Mouse (Mus musculus): Measurements from ENCODE around the gene Npcd. TPM values are rescaled to one million over a fixed set of nuclear protein-coding genes. Genes with fewer than 3 reads are reported as not detected.
A peak's percentile ranks its signal among the peaks of the same experiment; 100 is the strongest.

Gene Npcd
- polyA plus RNA-seq, 1 experiment from 2014 or later: 0.64 TPM

DNA sequence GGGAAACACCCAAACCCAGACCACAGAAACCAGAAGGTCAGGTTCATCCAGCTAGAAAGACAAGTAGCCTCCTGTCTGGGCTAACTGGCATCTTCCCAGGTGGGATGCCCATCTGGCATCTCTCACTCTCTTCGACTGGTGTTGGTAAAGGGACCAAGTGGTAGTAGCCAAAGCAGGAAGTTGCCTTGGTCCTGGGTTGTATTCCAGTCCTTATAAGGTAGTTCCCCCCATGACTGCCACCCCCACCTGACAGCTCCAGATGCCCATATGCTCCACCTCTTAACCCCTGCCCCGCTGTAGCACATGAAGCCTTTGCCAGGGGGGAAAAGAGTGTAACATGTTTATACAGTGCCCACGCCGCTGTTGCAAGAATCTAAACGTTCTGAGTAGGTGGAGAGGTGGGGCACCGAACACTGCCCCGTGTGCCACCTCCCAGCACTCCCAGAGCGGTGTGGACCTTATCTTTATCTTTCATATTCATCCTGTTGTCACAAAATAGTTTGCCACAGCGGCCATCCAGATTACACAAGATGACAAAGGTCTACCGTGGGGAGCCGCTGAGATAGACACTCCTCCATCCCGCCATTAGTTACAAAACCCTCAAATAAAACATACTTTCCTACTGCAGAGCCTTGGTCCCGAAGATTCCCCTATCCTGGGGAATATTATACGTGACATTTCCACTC is 92.7 kb downstream of the Npcd start:
- 19% methylated on average over 14 of the region's 14 CpGs for WGBS (ENCODE audit: insufficient replicate concordance)
- no peaks in the 10 kb centered on the region for H3K9me3 ChIP-seq (replicated peaks; ENCODE audit: control insufficient read depth, low read length)
- H3K4me3 ChIP-seq (ENCODE audit: low read depth, low read length): peak overlapping the region; percentile 96
- H3K4me1 ChIP-seq (ENCODE audit: control insufficient read depth, insufficient read depth, low read length): peaks cover 19% of the 10 kb centered on the region
- H3K36me3 ChIP-seq (ENCODE audit: control insufficient read depth, insufficient read depth, low read length): peaks cover 26% of the 10 kb centered on the region
- H3K4me2 ChIP-seq: peak overlapping the region; percentile 86
- H3K27ac ChIP-seq (ENCODE audit: low read depth, low read length): peak overlapping the region; percentile 81
- H3K9ac ChIP-seq (ENCODE audit: low read depth, low read length): peak overlapping the region; percentile 92
- H3K27me3 ChIP-seq (ENCODE audit: control insufficient read depth, insufficient read depth, low read length): no peaks in the 10 kb centered on the region
- no peak for ATAC-seq (replicated peaks; ENCODE audit: insufficient number of reproducible peaks, low FRiP score, low TSS enrichment)

GRCm38 (mm10) chr15:79740739-79741138 is 93.3 kb downstream of the Npcd start:
- H3K4me1 ChIP-seq (ENCODE audit: control insufficient read depth, insufficient read depth, low read length): peaks cover 21% of the 10 kb centered on the region

More at GRCm38 (mm10) chr15:79740739-79741138, 93.3 kb downstream of the Npcd start:
- Histone ChIP-seq H3K27me3 (ENCODE audit: control insufficient read depth, insufficient read depth, low read length) (no peaks in the 10 kb centered on the region), H3K4me2 (peak overlapping the region; percentile 86), H3K9ac (ENCODE audit: low read depth, low read length) (peak overlapping the region; percentile 92), H3K36me3 (ENCODE audit: control insufficient read depth, insufficient read depth, low read length) (peaks cover 26% of the 10 kb centered on the region), H3K27ac (ENCODE audit: low read depth, low read length) (no peak overlapping the region), H3K9me3 (replicated peaks; ENCODE audit: control insufficient read depth, low read length) (no peaks in the 10 kb centered on the region), H3K4me3 (ENCODE audit: low read depth, low read length) (peak overlapping the region; percentile 96; the same call in 1 of the 2 replicates)
- 55% methylated on average over 3 of the region's 3 CpGs for WGBS (ENCODE audit: insufficient replicate concordance)
- ATAC-seq (replicated peaks; ENCODE audit: insufficient number of reproducible peaks, low FRiP score, low TSS enrichment): no peak

Other genes with a start within 250 kb of the Npcd start
- 1.4 and 1.5 TPM in 2 replicates for gene Dmc1, start 229.1 kb downstream of the Npcd start, polyA plus RNA-seq (2014; fragmentation: Nextera tagmentation; extraction: Ambion mirVana)
- gene Fam227a, start 175.3 kb downstream of the Npcd start, polyA plus RNA-seq (2014; fragmentation: Nextera tagmentation; extraction: Ambion mirVana): 0.87 and 1.7 TPM in 2 replicates
- gene Cby1, start 175.0 kb downstream of the Npcd start, polyA plus RNA-seq (2014; fragmentation: Nextera tagmentation; extraction: Ambion mirVana): 38.2 and 45.4 TPM in 2 replicates
- 260 and 273 TPM in 2 replicates for gene Tomm22, start 163.4 kb downstream of the Npcd start, polyA plus RNA-seq (2014; fragmentation: Nextera tagmentation; extraction: Ambion mirVana)
- gene Josd1, start 146.3 kb downstream of the Npcd start, polyA plus RNA-seq (2014; fragmentation: Nextera tagmentation; extraction: Ambion mirVana): 10.9 and 15.3 TPM in 2 replicates
- 22.7 and 26.3 TPM in 2 replicates for gene Gtpbp1, start 143.4 kb downstream of the Npcd start, polyA plus RNA-seq (2014; fragmentation: Nextera tagmentation; extraction: Ambion mirVana)
- gene Sun2, start 91.7 kb downstream of the Npcd start, polyA plus RNA-seq (2014; fragmentation: Nextera tagmentation; extraction: Ambion mirVana): 3.7 and 4.9 TPM in 2 replicates
- gene Dnal4, start 56.4 kb downstream of the Npcd start, polyA plus RNA-seq (2014; fragmentation: Nextera tagmentation; extraction: Ambion mirVana): 37.3 TPM in 2 replicates
- 0.58 and 0.83 TPM in 2 replicates for gene Nptxr, start 29.5 kb downstream of the Npcd start, polyA plus RNA-seq (2014; fragmentation: Nextera tagmentation; extraction: Ambion mirVana)
- 15.7 and 17.4 TPM in 2 replicates for gene Cbx6, start 451 bp upstream of the Npcd start, polyA plus RNA-seq (2014; fragmentation: Nextera tagmentation; extraction: Ambion mirVana)
- 9.5 and 12.0 TPM in 2 replicates for gene Apobec3, start 57.4 kb upstream of the Npcd start, polyA plus RNA-seq (2014; fragmentation: Nextera tagmentation; extraction: Ambion mirVana)
- gene Cbx7, start 136.9 kb upstream of the Npcd start, polyA plus RNA-seq (2014; fragmentation: Nextera tagmentation; extraction: Ambion mirVana): 0.72 and 1.1 TPM in 2 replicates
- 1.3 and 2.0 TPM in 2 replicates for gene Pdgfb, start 180.7 kb upstream of the Npcd start, polyA plus RNA-seq (2014; fragmentation: Nextera tagmentation; extraction: Ambion mirVana)